Mouse (Mus musculus) erythroblast, embryonic 14.5 days (primary cell): ENCODE results near the gene Chrna1.

Experiments used
- GATA1 ChIP-seq: IDR thresholded peaks from 2 replicates; pipeline ENCODE4 v1.6.1; 2012; ENCODE audit warnings: low read length, inconsistent platforms, mixed read lengths
- TAL1 ChIP-seq: IDR thresholded peaks from 3 replicates; pipeline ENCODE4 v1.6.1; 2012; ENCODE audit warnings: low read length, inconsistent platforms, mixed read lengths

DNA sequence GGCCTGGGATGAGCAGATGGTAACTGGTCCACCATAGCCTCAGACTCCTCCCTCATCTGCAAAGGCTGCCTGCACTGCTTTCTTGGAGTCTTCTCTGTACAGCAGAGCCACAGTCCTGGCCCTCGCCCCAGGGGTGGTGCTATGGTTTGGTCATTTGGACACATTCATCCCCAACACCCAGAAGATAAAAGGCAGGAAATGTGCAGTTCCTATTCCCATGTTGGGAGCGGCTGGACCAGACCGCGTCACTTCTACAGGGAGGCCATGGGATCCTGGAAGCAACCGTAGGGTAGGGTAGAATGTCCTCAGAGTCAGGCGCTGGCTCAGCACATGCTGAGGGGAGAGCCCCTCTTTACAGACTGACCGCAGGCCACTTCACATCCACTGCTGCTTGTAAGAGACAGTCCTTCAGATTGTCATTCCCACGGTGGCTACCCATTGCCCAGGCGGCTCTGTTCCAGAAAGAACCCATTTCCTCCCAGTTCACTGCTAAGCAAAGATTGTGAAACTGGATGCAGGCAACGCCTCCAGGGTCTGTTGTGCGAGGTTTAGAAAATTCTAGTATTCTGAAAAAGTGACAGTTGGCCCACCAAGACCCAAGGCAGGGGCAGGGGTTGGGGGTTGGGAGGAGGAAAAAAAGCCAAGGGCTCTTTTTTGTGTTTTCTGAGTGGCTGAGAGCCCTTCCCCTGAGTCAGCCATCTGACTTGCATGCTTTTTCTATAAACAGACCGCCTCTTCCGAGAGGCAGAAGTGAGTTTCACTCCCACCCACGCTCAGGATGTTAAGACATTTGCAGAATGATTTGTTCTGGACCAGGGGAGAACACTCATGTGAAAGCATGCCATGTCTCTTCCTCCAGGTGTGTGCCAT lies 12.3 kb upstream of the Chrna1 start:
- no peak for TF ChIP-seq TAL1
- TF ChIP-seq GATA1: no peak
